Mouse (Mus musculus) CH12.LX (cell line): ENCODE data around the gene Wdr37. TPM values are rescaled to one million over a fixed set of nuclear protein-coding genes. Genes with fewer than 3 reads are reported as not detected.

Source experiments
- DNase-seq: peaks from one replicate; pipeline ENCODE4 v3.0.0-alpha.2; 2013; ENCODE audit errors: extremely low read depth
- H3K27ac ChIP-seq: 2 replicates; pipeline ENCODE4 v1.5.1; 2012; ENCODE audit warnings: low read depth, mild to moderate bottlenecking, control low read depth, moderate library complexity; ENCODE audit not compliant: insufficient read depth
- H3K27me3 ChIP-seq: replicated peaks from 2 replicates; pipeline ENCODE3; 2012; ENCODE audit warnings: inconsistent platforms
- H3K36me3 ChIP-seq, 2 experiments: replicated peaks in 1 of 2; 2 replicates each; pipeline versions ENCODE3 to v1.6.1; 2012; ENCODE audit warnings: inconsistent platforms in 1 of 2, low read length in 1 of 2, mild to moderate bottlenecking in 1 of 2, mixed read lengths in 1 of 2, moderate library complexity in 1 of 2; ENCODE audit not compliant: control insufficient read depth in 1 of 2, insufficient read depth in 1 of 2
- H3K4me1 ChIP-seq, 2 experiments: 2 replicates each; pipeline ENCODE4 v1.6.1; 2012; ENCODE audit warnings: inconsistent platforms in 1 of 2, moderate library complexity in 1 of 2; ENCODE audit not compliant: insufficient read depth in 2 of 2, control insufficient read depth in 1 of 2
- H3K4me2 ChIP-seq: 2 replicates; pipeline ENCODE4 v1.6.1; 2012; ENCODE audit warnings: low read depth, mild to moderate bottlenecking, control low read depth; ENCODE audit not compliant: poor library complexity, insufficient read depth, severe bottlenecking
- H3K4me3 ChIP-seq, 3 experiments: fragments of 150-350 bp in 1 of 3; sonication (generic) in 1 of 3; replicated peaks in 1 of 3; 2 replicates each; pipeline versions ENCODE3 to v1.5.1; 2011 to 2012; ENCODE audit warnings: low read depth in 2 of 3, low read length in 2 of 3, mild to moderate bottlenecking in 2 of 3, moderate library complexity in 2 of 3, control low read depth in 1 of 3, improper control_type of control experiment in 1 of 3, inconsistent platforms in 1 of 3, mixed read lengths in 1 of 3; ENCODE audit not compliant: poor library complexity in 1 of 3
- H3K79me2 ChIP-seq: replicated peaks from 2 replicates; pipeline ENCODE4 v1.6.1; 2012; ENCODE audit warnings: mild to moderate bottlenecking, moderate library complexity; ENCODE audit not compliant: control insufficient read depth, poor library complexity, insufficient read depth, severe bottlenecking; ENCODE audit errors: extremely low read depth
- H3K9ac ChIP-seq: 2 replicates; pipeline ENCODE4 v1.6.1; 2012; ENCODE audit warnings: low read depth, mild to moderate bottlenecking, control low read depth, moderate library complexity; ENCODE audit not compliant: insufficient read depth
- H3K9me3 ChIP-seq: replicated peaks from 2 replicates; pipeline ENCODE3; 2012; ENCODE audit warnings: low read length, inconsistent platforms, mixed read lengths
- CHD1 ChIP-seq: IDR thresholded peaks from 2 replicates; pipeline ENCODE4 v1.6.1; 2012; ENCODE audit warnings: low read depth, low read length, improper control_type of control experiment, inconsistent platforms
- CTCF ChIP-seq, 2 experiments: IDR thresholded peaks in 1 of 2; conservative IDR thresholded peaks in 1 of 2; 2 replicates each; pipeline ENCODE4 v1.5.1; 2011 to 2012; ENCODE audit warnings: low read depth in 2 of 2, low read length in 2 of 2, improper control_type of control experiment in 1 of 2, inconsistent platforms in 1 of 2, mild to moderate bottlenecking in 1 of 2, moderate library complexity in 1 of 2
- EP300 ChIP-seq: IDR thresholded peaks from 2 replicates; pipeline ENCODE4 v1.6.1; 2011; ENCODE audit warnings: low read length, improper control_type of control experiment
- GABPA ChIP-seq: IDR thresholded peaks from 2 replicates; pipeline ENCODE4 v1.6.1; 2012; ENCODE audit warnings: low read depth, low read length, improper control_type of control experiment, inconsistent platforms; ENCODE audit not compliant: insufficient replicate concordance
- IRF4 ChIP-seq: IDR thresholded peaks from 2 replicates; pipeline ENCODE4 v1.6.1; 2014; ENCODE audit warnings: low read depth, mild to moderate bottlenecking, inconsistent platforms, low read length, improper control_type of control experiment
- MAX ChIP-seq: IDR thresholded peaks from 2 replicates; pipeline ENCODE4 v1.6.1; 2011; ENCODE audit warnings: low read length, improper control_type of control experiment
- MEF2A ChIP-seq: IDR thresholded peaks from 2 replicates; pipeline ENCODE4 v1.6.1; 2014; ENCODE audit warnings: low read depth, mild to moderate bottlenecking, inconsistent platforms, low read length, improper control_type of control experiment, borderline replicate concordance
- MXI1 ChIP-seq: IDR thresholded peaks from 2 replicates; pipeline ENCODE4 v1.6.1; 2011; ENCODE audit warnings: mild to moderate bottlenecking, low read depth, low read length, improper control_type of control experiment
- MYC ChIP-seq: IDR thresholded peaks from 2 replicates; pipeline ENCODE4 v1.6.1; 2011; ENCODE audit warnings: low read depth, mild to moderate bottlenecking, improper control_type of control experiment, low read length
- PAX5 ChIP-seq: IDR thresholded peaks from 2 replicates; pipeline ENCODE4 v1.6.1; 2012; ENCODE audit warnings: low read length, inconsistent platforms, mixed read lengths
- POLR2A ChIP-seq: IDR thresholded peaks from 2 replicates; pipeline ENCODE4 v1.6.1; 2011; ENCODE audit warnings: low read depth, mild to moderate bottlenecking, improper control_type of control experiment, low read length
- RAD21 ChIP-seq: IDR thresholded peaks from 2 replicates; pipeline ENCODE4 v1.6.1; 2011; ENCODE audit warnings: low read depth, mild to moderate bottlenecking, low read length, improper control_type of control experiment, moderate library complexity
- SIN3A ChIP-seq: IDR thresholded peaks from 2 replicates; pipeline ENCODE4 v1.6.1; 2012; ENCODE audit warnings: low read length, improper control_type of control experiment, inconsistent platforms
- SMC3 ChIP-seq: IDR thresholded peaks from 2 replicates; pipeline ENCODE4 v1.6.1; 2011; ENCODE audit warnings: low read depth, low read length, improper control_type of control experiment
- ZKSCAN1 ChIP-seq: IDR thresholded peaks from 2 replicates; pipeline ENCODE4 v1.6.1; 2012; ENCODE audit warnings: low read depth, inconsistent platforms, low read length, improper control_type of control experiment, borderline replicate concordance
- ZMIZ1 ChIP-seq: IDR thresholded peaks from 2 replicates; pipeline ENCODE4 v1.6.1; 2012; ENCODE audit warnings: low read depth, mild to moderate bottlenecking, inconsistent platforms, low read length, improper control_type of control experiment
- ZNF384 ChIP-seq: IDR thresholded peaks from 2 replicates; pipeline ENCODE4 v1.6.1; 2012; ENCODE audit warnings: low read depth, low read length, improper control_type of control experiment, inconsistent platforms
- dilution Hi-C: fragments of 300-500 bp; cut with MboI; formaldehyde crosslinking; loops from 2 replicates; pipeline ENCODE4 v1.14.3; 2020; ENCODE audit warnings: low sequenced_read_pairs; ENCODE audit not compliant: extremely low pct_unique_long_range_greater_than_20kb, extremely low pct_ligation_motif_present
- in situ Hi-C: fragments of 300-500 bp; cut with MboI; formaldehyde crosslinking; loops from 3 replicates; pipeline ENCODE4 v1.14.3; 2019; ENCODE audit warnings: low sequenced_read_pairs, low pct_ligation_motif_present, low pct_unique_long_range_greater_than_20kb, mixed read lengths
- polyA plus RNA-seq: library from polyadenylated mRNA; unstranded; fragments of >175 nt; gene quantifications from 2 replicates; pipeline ENCODE4 v1.2.1, GENCODE M21; 2012; ENCODE audit warnings: low read depth; ENCODE audit not compliant: insufficient read length
- total RNA-seq, 2 experiments: library from RNA; depleted of rRNA; stranded (reverse); fragments of 300-350 nt in 1 of 2; fragments of >200 nt in 1 of 2; gene quantifications; 2 replicates each; pipeline ENCODE4 v1.2.3; 2012 to 2014

Gene Wdr37
- total and polyA plus RNA-seq, 3 experiments, result 11.8 to 24.2 (median 13.4) TPM

DNA sequence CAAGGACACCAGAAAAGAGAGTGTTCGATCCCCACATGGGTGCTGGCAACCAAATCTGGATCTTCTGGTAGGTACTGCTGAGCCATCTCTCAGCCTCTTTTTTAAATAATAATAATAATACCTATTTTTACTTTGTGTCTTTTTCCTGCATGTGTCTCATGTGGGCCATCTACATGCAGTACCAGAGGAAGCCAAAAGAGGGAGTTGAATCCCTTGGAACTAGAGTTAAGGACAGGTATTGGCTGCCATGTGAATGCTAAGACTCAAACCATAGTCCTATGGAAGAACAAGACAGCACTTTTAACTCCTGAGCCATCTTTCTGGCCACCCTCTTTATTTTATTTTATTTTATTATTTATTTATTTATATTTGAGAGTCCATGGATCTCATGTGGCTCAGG is 16.9 kb upstream of the Wdr37 start:
- Histone ChIP-seq H3K9me3 (no peaks in the 10 kb centered on the region), H3K36me3 (peaks cover 12 to 32% of the 10 kb centered on the region in 2 experiments), H3K9ac (no peak overlapping the region), H3K4me3 (no peak overlapping the region), H3K4me1 (peaks cover 0 to 11% of the 10 kb centered on the region in 2 experiments; a peak in 1 of 4 replicates), H3K79me2 (peaks cover 6% of the 10 kb centered on the region), H3K4me2 (no peak overlapping the region), H3K27ac (no peak overlapping the region), H3K27me3 (no peaks in the 10 kb centered on the region)
- in situ Hi-C loops (no loop called here), dilution Hi-C loops (no loop called here)
- DNase-seq, result peak; percentile 77
- TF ChIP-seq PAX5 (no peak), GABPA (no peak), SMC3 (peak; percentile 24; the same call in 1 of the 2 replicates), POLR2A (no peak), ZNF384 (no peak), MEF2A (no peak), RAD21 (peak; percentile 57), CTCF (conservative IDR thresholded peaks at IDR 0.05 in 1 of 2, IDR thresholded peaks at IDR 0.05 in 1 of 2; ENCODE audit: low read depth in 2 of 2, low read length in 2 of 2) (peak; percentile 59 to 63), ZKSCAN1 (no peak)

GRCm38 (mm10) chr13:8886185-8886560 is 14.5 kb upstream of the Wdr37 start:
- in situ Hi-C loops (no loop called here), dilution Hi-C loops (no loop called here)
- H3K9ac ChIP-seq, result peak overlapping the region; percentile 24
- H3K4me3 ChIP-seq, result peak overlapping the region; percentile 52 to 71 (median 61)
- no peak for TF ChIP-seq SMC3
- TF ChIP-seq MXI1, result peak; percentile 85
- TF ChIP-seq CTCF (conservative IDR thresholded peaks at IDR 0.05 in 1 of 2, IDR thresholded peaks at IDR 0.05 in 1 of 2; ENCODE audit: low read depth in 2 of 2, low read length in 2 of 2), result no peak
- TF ChIP-seq MAX, result peak; percentile 81
- no peak for TF ChIP-seq IRF4
- peak; percentile 70 for TF ChIP-seq SIN3A
- TF ChIP-seq ZKSCAN1, result no peak
- no peak for TF ChIP-seq ZMIZ1
- no peak for TF ChIP-seq CHD1
- TF ChIP-seq MYC, result peak; percentile 82
- peak; percentile 33; the same call in 1 of the 2 replicates for TF ChIP-seq EP300
- TF ChIP-seq, all 38 proteins: peak for 5
- Histone ChIP-seq H3K4me2 (peak overlapping the region; percentile 64), H3K4me1 (peaks cover 3 to 11% of the 10 kb centered on the region in 2 experiments; a peak in 2 of 4 replicates), H3K9me3 (no peaks in the 10 kb centered on the region), H3K27me3 (no peaks in the 10 kb centered on the region), H3K27ac (no peak overlapping the region), H3K79me2 (peaks cover 6% of the 10 kb centered on the region), H3K36me3 (peaks cover 7 to 20% of the 10 kb centered on the region in 2 experiments)
- no peak for DNase-seq
